Mouse (Mus musculus) kidney, postnatal 0 days (tissue): ENCODE data around the gene Corin. TPM values are rescaled to one million over a fixed set of nuclear protein-coding genes. Genes with fewer than 3 reads are reported as not detected.

Experiments used
- ATAC-seq: fragments of 200-750 bp; cut with Nextera tagmentation; replicated peaks from 2 replicates; pipeline ENCODE4 v1.8.0; 2017; ENCODE audit warnings: low read depth, moderate number of reproducible peaks, moderate TSS enrichment, moderate library complexity; ENCODE audit not compliant: low FRiP score
- DNase-seq: peaks from one replicate; pipeline ENCODE4 v3.0.0-alpha.2; 2016; ENCODE audit warnings: low spot score
- H3K27ac ChIP-seq: fragments of 300-500 bp; sonication (generic); 2 replicates; pipeline ENCODE4 v1.5.1; 2014; ENCODE audit warnings: mild to moderate bottlenecking
- H3K27me3 ChIP-seq: fragments of 300-500 bp; sonication (generic); 2 replicates; pipeline ENCODE4 v1.6.1; 2014; ENCODE audit warnings: low read length, mixed read lengths; ENCODE audit not compliant: insufficient read depth
- H3K36me3 ChIP-seq: fragments of 300-500 bp; sonication (generic); 2 replicates; pipeline ENCODE4 v1.6.1; 2014; ENCODE audit warnings: low read length, mixed read lengths; ENCODE audit not compliant: insufficient read depth
- H3K4me1 ChIP-seq: fragments of 300-500 bp; sonication (generic); replicated peaks from 2 replicates; pipeline ENCODE4 v1.6.1; 2014; ENCODE audit warnings: antibody characterized with exemption, low read length, mixed read lengths; ENCODE audit not compliant: insufficient read depth
- H3K4me2 ChIP-seq: fragments of 300-500 bp; sonication (generic); 2 replicates; pipeline ENCODE4 v1.6.1; 2014; ENCODE audit warnings: mild to moderate bottlenecking, low read length, moderate library complexity, mixed read lengths
- H3K4me3 ChIP-seq: fragments of 300-500 bp; sonication (generic); replicated peaks from 2 replicates; pipeline ENCODE4 v1.5.1; 2014; ENCODE audit warnings: low read depth, low read length
- H3K9ac ChIP-seq: fragments of 300-500 bp; sonication (generic); 2 replicates; pipeline ENCODE4 v1.6.1; 2014; ENCODE audit warnings: low read depth, low read length
- H3K9me3 ChIP-seq: fragments of 300-500 bp; sonication (generic); replicated peaks from 2 replicates; pipeline ENCODE4 v1.6.1; 2016; ENCODE audit warnings: low read length, inconsistent platforms, mixed read lengths
- CTCF ChIP-seq: IDR thresholded peaks from 2 replicates; pipeline ENCODE4 v1.5.1; 2016; ENCODE audit warnings: antibody characterized with exemption, low read depth, mild to moderate bottlenecking, moderate library complexity
- WGBS: fragments of 180-500 bp; shearing (Covaris S2); extraction: QIAGEN DNeasy Blood & Tissue Kit; methylation state at CpG from one replicate; pipeline ENCODE4 v1.1.7; 2014; 5-methylcytosine and 5-hydroxymethylcytosine counted together
- polyA plus RNA-seq: library from polyadenylated mRNA; unstranded; fragments of >200 nt; fragmentation: Nextera tagmentation; extraction: Ambion mirVana; gene quantifications from 2 replicates; pipeline ENCODE4 v1.2.1, GENCODE M21; 2015

The Corin gene
- polyA plus RNA-seq, 1 experiment from 2014 or later: 14.2 TPM

- TF ChIP-seq CTCF: no peak
- no peaks in the 10 kb centered on the region for H3K9me3 ChIP-seq
- no peak overlapping the region for H3K4me3 ChIP-seq
- H3K4me2 ChIP-seq: no peak overlapping the region
- peaks cover 3% of the 10 kb centered on the region; the same call in 1 of the 2 replicates for H3K36me3 ChIP-seq
- ATAC-seq: no peak
- no peak overlapping the region for H3K27ac ChIP-seq
- H3K4me1 ChIP-seq: no peaks in the 10 kb centered on the region
- H3K27me3 ChIP-seq: no peaks in the 10 kb centered on the region
- H3K9ac ChIP-seq: no peak overlapping the region
- no peak for DNase-seq
- WGBS: 86% methylated on average over 10 of the region's 10 CpGs
Measured at GRCm38 (mm10) chr5:72298418-72299104, 205.7 kb downstream of the Corin start.

GRCm38 (mm10) chr5:72285077-72285476 lies 219.2 kb downstream of the Corin start:
- H3K9me3 ChIP-seq: no peaks in the 10 kb centered on the region
- H3K4me2 ChIP-seq: no peak overlapping the region
- H3K4me3 ChIP-seq: no peak overlapping the region
- no peak for TF ChIP-seq CTCF
- no peaks in the 10 kb centered on the region for H3K4me1 ChIP-seq
- no peak overlapping the region for H3K9ac ChIP-seq
- H3K27me3 ChIP-seq: no peaks in the 10 kb centered on the region
- no peak overlapping the region for H3K27ac ChIP-seq
- DNase-seq (no peak), ATAC-seq (no peak)
- peaks cover 9% of the 10 kb centered on the region for H3K36me3 ChIP-seq
- 49% methylated on average over 3 of the region's 3 CpGs for WGBS

- Histone ChIP-seq H3K4me3 (no peak overlapping the region), H3K27me3 (no peaks in the 10 kb centered on the region), H3K9ac (no peak overlapping the region), H3K36me3 (peaks cover 4% of the 10 kb centered on the region; the same call in 1 of the 2 replicates), H3K4me1 (no peaks in the 10 kb centered on the region), H3K9me3 (no peaks in the 10 kb centered on the region), H3K27ac (peak overlapping the region; percentile 25), H3K4me2 (no peak overlapping the region)
- ATAC-seq: peak; percentile 72
- DNase-seq: peak; percentile 79
- WGBS: 15% methylated on average over 2 of the region's 2 CpGs
- no peak for TF ChIP-seq CTCF
Measured at GRCm38 (mm10) chr5:72282907-72283306, 221.4 kb downstream of the Corin start.

- peak; percentile 83 for TF ChIP-seq CTCF
- no peak; the same call in 1 of the 2 replicates for ATAC-seq
- Histone ChIP-seq H3K27ac (no peak overlapping the region), H3K4me1 (0 out of 2 replicates have a peak, but pooled peaks cover 5% of the 10 kb centered on the region), H3K27me3 (no peaks in the 10 kb centered on the region), H3K4me3 (no peak overlapping the region), H3K9ac (no peak overlapping the region), H3K9me3 (no peaks in the 10 kb centered on the region), H3K4me2 (no peak overlapping the region), H3K36me3 (peaks cover 18% of the 10 kb centered on the region; the same call in 1 of the 2 replicates)
- DNase-seq: peak; percentile 76
- 57% methylated on average over 8 of the region's 8 CpGs for WGBS
Measured at GRCm38 (mm10) chr5:72269652-72270051, 234.6 kb downstream of the Corin start.

GRCm38 (mm10) chr5:72269204-72269603 lies 235.1 kb downstream of the Corin start:
- no peak for DNase-seq

GRCm38 (mm10) chr5:72266955-72267535 lies 237.2 kb downstream of the Corin start:
- no peaks in the 10 kb centered on the region for H3K9me3 ChIP-seq
- DNase-seq (no peak), ATAC-seq (no peak)
- H3K36me3 ChIP-seq: peaks cover 18% of the 10 kb centered on the region; the same call in 1 of the 2 replicates
- no peaks in the 10 kb centered on the region for H3K27me3 ChIP-seq
- 0 out of 2 replicates have a peak, but pooled peaks cover 5% of the 10 kb centered on the region for H3K4me1 ChIP-seq
- H3K9ac ChIP-seq: no peak overlapping the region
- TF ChIP-seq CTCF: no peak
- 83% methylated on average over 7 of the region's 7 CpGs for WGBS
- no peak overlapping the region for H3K4me3 ChIP-seq
- peak overlapping the region; percentile 31; the same call in 1 of the 2 replicates for H3K27ac ChIP-seq
- H3K4me2 ChIP-seq: no peak overlapping the region; the same call in 1 of the 2 replicates

More at GRCm38 (mm10) chr5:72269204-72269603, 235.1 kb downstream of the Corin start:
- no peak overlapping the region for H3K4me2 ChIP-seq
- H3K9me3 ChIP-seq: no peaks in the 10 kb centered on the region
- H3K4me3 ChIP-seq: no peak overlapping the region
- no peak overlapping the region for H3K27ac ChIP-seq
- no peak for ATAC-seq
- 86% methylated on average over 10 of the region's 10 CpGs for WGBS
- 0 out of 2 replicates have a peak, but pooled peaks cover 5% of the 10 kb centered on the region for H3K4me1 ChIP-seq
- peaks cover 18% of the 10 kb centered on the region; the same call in 1 of the 2 replicates for H3K36me3 ChIP-seq
- TF ChIP-seq CTCF: no peak
- H3K27me3 ChIP-seq: no peaks in the 10 kb centered on the region
- H3K9ac ChIP-seq: no peak overlapping the region
